8 mouse cellular contexts compared by ENCODE assay signal in the genomic region with DNA sequence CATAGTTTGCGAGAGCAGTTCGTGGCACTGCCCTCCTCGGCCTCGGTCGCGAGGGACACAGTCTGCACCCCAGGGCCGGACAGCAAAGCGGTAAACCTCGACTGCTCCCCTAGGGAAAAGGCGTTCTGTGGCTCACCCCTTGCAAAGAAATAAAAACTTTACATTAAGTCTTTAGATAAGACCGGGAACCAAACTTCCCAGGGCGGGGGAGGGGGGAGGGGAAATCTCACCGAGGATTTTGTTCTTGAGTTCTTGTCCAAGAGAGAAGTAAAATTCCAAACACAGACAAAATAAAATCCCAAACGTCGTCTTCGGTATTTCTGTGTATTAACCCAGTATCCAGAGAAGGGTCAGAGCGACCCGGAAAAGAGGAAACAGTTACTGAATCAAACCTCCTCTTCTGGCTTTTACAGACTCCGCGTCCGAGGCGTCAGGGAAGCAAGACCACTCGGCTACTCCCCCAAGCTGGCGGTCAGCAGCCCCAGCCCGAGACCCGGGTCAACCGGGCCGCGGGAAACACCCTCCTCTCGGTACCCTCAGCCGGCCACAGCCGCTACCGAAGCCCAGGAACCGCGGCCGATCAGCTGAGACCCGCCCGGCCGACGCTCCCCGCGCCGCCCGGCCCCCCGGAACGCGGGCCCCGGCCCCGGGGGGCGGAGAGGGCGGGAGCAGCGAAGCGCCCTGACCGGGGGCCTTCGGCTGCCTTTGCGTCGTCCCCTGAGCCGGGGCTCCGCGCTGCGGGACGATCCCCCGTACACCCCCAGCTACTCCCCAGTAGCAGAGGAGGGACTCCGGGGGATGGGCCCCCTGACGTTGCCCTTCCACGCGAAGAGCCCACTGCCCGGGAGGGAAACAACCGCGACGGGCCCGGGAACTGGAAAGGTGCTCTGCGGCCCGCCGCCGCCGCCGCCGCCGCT. TPM values are rescaled to one million over a fixed set of nuclear protein-coding genes. Genes with fewer than 3 reads are reported as not detected.
DNase-seq lines count a peak whose midpoint lies in the region; ATAC-seq and TF ChIP-seq lines count a peak whose summit lies in the region.

No protein-coding gene starts in this region.

- H3K27ac ChIP-seq in cerebellum, adult 2 months (ENCODE audit: insufficient read depth, low read length): peak overlapping the region; percentile 77
- H3K27ac ChIP-seq in forebrain, postnatal 0 days (ENCODE audit: low read depth, low read length): peak overlapping the region; percentile 97
- H3K27ac ChIP-seq in hindbrain, embryonic 12.5 days: peak overlapping the region; percentile 96

- H3K36me3 ChIP-seq in G1E (replicated peaks): peaks cover 16% of the 10 kb centered on the region
- H3K36me3 ChIP-seq in forebrain, postnatal 0 days (ENCODE audit: insufficient read depth): no peaks in the 10 kb centered on the region
- peaks cover 1% of the 10 kb centered on the region; the same call in 1 of the 2 replicates for H3K36me3 ChIP-seq in hindbrain, embryonic 12.5 days

- H3K9ac ChIP-seq in forebrain, postnatal 0 days: peak overlapping the region; percentile 97
- H3K9ac ChIP-seq in hindbrain, embryonic 12.5 days: peak overlapping the region; percentile 99

- peak overlapping the region; percentile 94 for H3K4me3 ChIP-seq in G1E (ENCODE audit: low read depth, low read length)
- peak overlapping the region; percentile 74 for H3K4me3 ChIP-seq in cerebellum, adult 2 months (replicated peaks; ENCODE audit: insufficient read depth, low read depth, low read length)
- H3K4me3 ChIP-seq in forebrain, postnatal 0 days (ENCODE audit: low read depth, low read length): peak overlapping the region; percentile 100
- peak overlapping the region; percentile 99 for H3K4me3 ChIP-seq in hindbrain, embryonic 12.5 days

- intact Hi-C loops in left cerebral cortex, postnatal 14 days (cut with DNase I): no loop called here

- no peaks in the 10 kb centered on the region for H3K9me3 ChIP-seq in G1E (replicated peaks)
- no peaks in the 10 kb centered on the region for H3K9me3 ChIP-seq in forebrain, postnatal 0 days (ENCODE audit: low read length)
- H3K9me3 ChIP-seq in hindbrain, embryonic 12.5 days (replicated peaks): no peaks in the 10 kb centered on the region

- TF ChIP-seq POLR2A in cerebellum, adult 2 months (IDR thresholded peaks at IDR 0.05; ENCODE audit: borderline replicate concordance, insufficient read depth, low read length): no peak

- WGBS in cerebellum, adult 2 months: under 1% methylated on average over 78 of the region's 80 CpGs
- 2% methylated on average over 79 of the region's 80 CpGs for WGBS in forebrain, postnatal 0 days
- under 1% methylated on average over 73 of the region's 80 CpGs for WGBS in hindbrain, embryonic 12.5 days

- H3K4me1 ChIP-seq in G1E (ENCODE audit: insufficient read depth, low read depth, low read length): peaks cover 23% of the 10 kb centered on the region
- no peaks in the 10 kb centered on the region for H3K4me1 ChIP-seq in cerebellum, adult 2 months (ENCODE audit: control insufficient read depth, insufficient read depth, low read length)
- peaks cover 5% of the 10 kb centered on the region; the same call in 1 of the 2 replicates for H3K4me1 ChIP-seq in forebrain, postnatal 0 days (ENCODE audit: insufficient read depth)
- peaks cover 28% of the 10 kb centered on the region for H3K4me1 ChIP-seq in hindbrain, embryonic 12.5 days

- ATAC-seq in G1E (ENCODE audit: extremely low read depth, insufficient number of reproducible peaks, low FRiP score, poor library complexity, severe bottlenecking): no peak
- peak; percentile 25 for ATAC-seq in forebrain, postnatal 0 days
- ATAC-seq in hindbrain, embryonic 12.5 days (ENCODE audit: low FRiP score): peak; percentile 59
- 0 out of 2 replicates have a peak, but pooled peaks have one; percentile 12 for ATAC-seq in megakaryocyte, adult 5-6 weeks (ENCODE audit: poor library complexity, severe bottlenecking)
- no peak for ATAC-seq in activated CD4-positive, CD25-positive, alpha-beta regulatory T cell, adult 4 months

- H3K27me3 ChIP-seq in G1E (ENCODE audit: insufficient read depth, low read length): peaks cover 13% of the 10 kb centered on the region
- H3K27me3 ChIP-seq in cerebellum, adult 2 months (ENCODE audit: control insufficient read depth, insufficient read depth, low read length): no peaks in the 10 kb centered on the region
- no peaks in the 10 kb centered on the region for H3K27me3 ChIP-seq in forebrain, postnatal 0 days (ENCODE audit: insufficient read depth, low read length)
- H3K27me3 ChIP-seq in hindbrain, embryonic 12.5 days: no peaks in the 10 kb centered on the region

- TF ChIP-seq CTCF in G1E (IDR thresholded peaks at IDR 0.05; ENCODE audit: low read depth, low read length): no peak
- TF ChIP-seq CTCF in cerebellum, adult 2 months (IDR thresholded peaks at IDR 0.05; ENCODE audit: borderline replicate concordance, insufficient read depth, low read depth, low read length): no peak
- no peak for TF ChIP-seq CTCF in forebrain, postnatal 0 days (IDR thresholded peaks at IDR 0.05; ENCODE audit: low read depth)

- peak overlapping the region; percentile 58 for H3K4me2 ChIP-seq in forebrain, postnatal 0 days (ENCODE audit: low read depth)
- H3K4me2 ChIP-seq in hindbrain, embryonic 12.5 days (replicated peaks): peak overlapping the region; percentile 92

- DNase-seq in G1E (ENCODE audit: low spot score): peak; percentile 32
- DNase-seq in cerebellum, adult 2 months: peak; percentile 46 to 53
- DNase-seq in forebrain, postnatal 0 days: peak; percentile 20
- peak; percentile 7 to 15 for DNase-seq in left cerebral cortex, postnatal 14 days (ENCODE audit: low spot score in 2 of 2)
- DNase-seq in right cerebral cortex, postnatal 4 days: peak; percentile 32

RNA-seq across cellular contexts. Expression of a gene that starts 1.7 kb away (rescaled TPM):
- total RNA-seq in G1E (2014; fragmentation: Nextera tagmentation) (98.7 and 106 TPM in 2 replicates), G1E (2017) (70.2 and 73.9 TPM in 2 replicates)
- 46.1 and 48.4 TPM in 2 replicates for polyA plus RNA-seq in G1E (2012)
- polyA plus RNA-seq in cerebellum, adult 2 months (2012; rRNA removed): 87.1 and 90.4 TPM in 2 replicates
- total RNA-seq in forebrain, postnatal 0 days (2014; rRNA removed): 55.0 and 71.7 TPM in 2 replicates
- polyA plus RNA-seq in forebrain, postnatal 0 days (2015; fragmentation: Nextera tagmentation; extraction: Ambion mirVana): 13.1 and 19.5 TPM in 2 replicates
- polyA plus RNA-seq in hindbrain, embryonic 12.5 days (2016; fragmentation: Nextera tagmentation; extraction: Ambion mirVana): 59.7 TPM in 2 replicates
- total RNA-seq in left cerebral cortex, postnatal 14 days (2021): 10 to 100 TPM; 62.1 to 74.9 TPM
- 60.4 and 63.0 TPM in 2 replicates for total RNA-seq in megakaryocyte, adult 5-6 weeks (2015)
- total RNA-seq in megakaryocyte, adult 5-6 weeks (2017): 54.7 and 72.5 TPM in 2 replicates
- polyA plus RNA-seq in activated CD4-positive, CD25-positive, alpha-beta regulatory T cell, adult 4 months (2017; shearing (Covaris generic)): 10 to 100 TPM; 54.9 to 68.6 TPM

RNA-seq across cellular contexts. Expression of a gene that starts 42.9 kb away (rescaled TPM):
- total RNA-seq in G1E (2014; fragmentation: Nextera tagmentation) (2.0 and 2.6 TPM in 2 replicates), G1E (2017) (6.0 and 7.8 TPM in 2 replicates)
- polyA plus RNA-seq in G1E (2012): 1.1 and 1.6 TPM in 2 replicates
- 9.9 and 10.5 TPM in 2 replicates for polyA plus RNA-seq in cerebellum, adult 2 months (2012; rRNA removed)
- 3.6 and 5.2 TPM in 2 replicates for total RNA-seq in forebrain, postnatal 0 days (2014; rRNA removed)
- 4.3 and 4.7 TPM in 2 replicates for polyA plus RNA-seq in forebrain, postnatal 0 days (2015; fragmentation: Nextera tagmentation; extraction: Ambion mirVana)
- 15.3 and 16.4 TPM in 2 replicates for polyA plus RNA-seq in hindbrain, embryonic 12.5 days (2016; fragmentation: Nextera tagmentation; extraction: Ambion mirVana)
- total RNA-seq in left cerebral cortex, postnatal 14 days (2021): 1 to 10 TPM; 1.3 to 1.4 TPM
- total RNA-seq in megakaryocyte, adult 5-6 weeks (2015): not detected in 2 replicates
- total RNA-seq in megakaryocyte, adult 5-6 weeks (2017): not detected in 2 replicates
- 1 to 10 TPM; 1.9 to 3.2 TPM for polyA plus RNA-seq in activated CD4-positive, CD25-positive, alpha-beta regulatory T cell, adult 4 months (2017; shearing (Covaris generic))

Comparison
In these comparisons a context has a peak if more than half of its experiments do, and no peak if none do; other contexts are left out.
1. ATAC-seq: peak in forebrain, postnatal 0 days (single experiment), hindbrain, embryonic 12.5 days (single experiment) and megakaryocyte, adult 5-6 weeks (single experiment); none in G1E (single experiment) and activated CD4-positive, CD25-positive, alpha-beta regulatory T cell, adult 4 months (single experiment).
2. Peak in every context shown above with its lines, with median percentiles within 50 percentile points of each other: DNase-seq, H3K4me3 ChIP-seq and H3K27ac ChIP-seq.